Mouse (Mus musculus): ENCODE measurements around the gene Dcps. TPM values are rescaled to one million over a fixed set of nuclear protein-coding genes. Genes with fewer than 3 reads are reported as not detected.

Gene Dcps
- polyA plus RNA-seq, 1 experiment from 2014 or later = 26.1 TPM

DNA sequence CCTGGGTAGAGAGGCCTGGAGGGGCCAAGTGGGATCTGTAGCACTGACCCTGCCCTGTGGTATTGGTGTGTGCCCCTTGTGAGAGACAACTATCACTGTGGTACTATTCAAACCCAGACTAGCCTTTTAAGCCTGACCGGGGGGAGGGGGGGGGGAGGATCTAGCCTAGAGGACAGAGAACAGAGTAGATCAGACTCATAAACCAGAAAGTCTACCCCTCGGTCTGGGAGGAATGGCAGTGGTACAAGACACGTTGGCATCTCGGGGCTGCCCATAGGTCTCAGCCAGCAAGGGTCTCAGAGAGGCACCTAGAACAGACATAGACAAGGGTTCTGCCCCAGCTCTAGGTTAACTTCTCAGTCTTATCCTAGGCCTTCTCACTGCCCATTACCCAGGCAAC lies 60.1 kb downstream of the Dcps start:
- H3K9me3 ChIP-seq (ENCODE audit: control insufficient read depth) = no peaks in the 10 kb centered on the region
- WGBS = 25% methylated on average over 4 of the region's 4 CpGs
- peaks cover 5% of the 10 kb centered on the region for H3K4me1 ChIP-seq (replicated peaks; ENCODE audit: control insufficient read depth, insufficient read depth, low read length)
- peak overlapping the region; percentile 85; the same call in 1 of the 2 replicates for H3K27ac ChIP-seq (ENCODE audit: low read depth, low read length)
- H3K36me3 ChIP-seq (ENCODE audit: control insufficient read depth, insufficient read depth) = peaks cover 10% of the 10 kb centered on the region; the same call in 1 of the 2 replicates
- TF ChIP-seq CTCF (IDR thresholded peaks at IDR 0.05; ENCODE audit: low read depth) = no peak
- peak overlapping the region; percentile 72 for H3K9ac ChIP-seq (ENCODE audit: low read depth, low read length)
- peak overlapping the region; percentile 94 for H3K4me2 ChIP-seq (replicated peaks; ENCODE audit: low read depth)
- no peak for ATAC-seq
- no peaks in the 10 kb centered on the region for H3K27me3 ChIP-seq (replicated peaks; ENCODE audit: control insufficient read depth, insufficient read depth, low read length)
- H3K4me3 ChIP-seq (ENCODE audit: low read depth, low read length) = peak overlapping the region; percentile 78

DNA sequence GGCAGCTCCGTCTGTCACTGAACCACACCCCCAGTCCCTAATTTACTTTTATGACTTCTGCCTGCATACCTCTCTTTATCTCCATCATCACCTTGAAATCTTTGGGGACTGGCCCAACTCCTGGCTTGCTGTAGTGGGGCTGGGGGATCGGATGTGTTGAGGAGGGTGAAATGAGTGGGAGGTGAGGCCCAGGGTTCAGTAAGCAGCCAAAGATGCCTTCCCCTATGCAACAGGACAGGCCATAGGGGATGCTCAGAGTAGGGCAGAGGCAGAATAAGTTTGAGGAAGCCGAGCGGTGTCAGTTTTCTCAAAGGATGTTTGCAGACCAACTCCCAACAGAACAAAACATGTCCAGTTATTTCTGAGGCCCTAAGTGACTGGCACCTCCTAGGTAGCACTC lies 60.6 kb downstream of the Dcps start:
- Histone ChIP-seq H3K9me3 (ENCODE audit: control insufficient read depth) (no peaks in the 10 kb centered on the region), H3K9ac (ENCODE audit: low read depth, low read length) (no peak overlapping the region), H3K4me3 (ENCODE audit: low read depth, low read length) (peak overlapping the region; percentile 78), H3K36me3 (ENCODE audit: control insufficient read depth, insufficient read depth) (peaks cover 8% of the 10 kb centered on the region; the same call in 1 of the 2 replicates), H3K27ac (ENCODE audit: low read depth, low read length) (no peak overlapping the region), H3K4me1 (replicated peaks; ENCODE audit: control insufficient read depth, insufficient read depth, low read length) (peaks cover 5% of the 10 kb centered on the region), H3K4me2 (replicated peaks; ENCODE audit: low read depth) (peak overlapping the region; percentile 94), H3K27me3 (replicated peaks; ENCODE audit: control insufficient read depth, insufficient read depth, low read length) (no peaks in the 10 kb centered on the region)
- WGBS = 60% methylated on average over 3 of the region's 4 CpGs
- no peak for ATAC-seq
- TF ChIP-seq CTCF (IDR thresholded peaks at IDR 0.05; ENCODE audit: low read depth) = no peak

DNA sequence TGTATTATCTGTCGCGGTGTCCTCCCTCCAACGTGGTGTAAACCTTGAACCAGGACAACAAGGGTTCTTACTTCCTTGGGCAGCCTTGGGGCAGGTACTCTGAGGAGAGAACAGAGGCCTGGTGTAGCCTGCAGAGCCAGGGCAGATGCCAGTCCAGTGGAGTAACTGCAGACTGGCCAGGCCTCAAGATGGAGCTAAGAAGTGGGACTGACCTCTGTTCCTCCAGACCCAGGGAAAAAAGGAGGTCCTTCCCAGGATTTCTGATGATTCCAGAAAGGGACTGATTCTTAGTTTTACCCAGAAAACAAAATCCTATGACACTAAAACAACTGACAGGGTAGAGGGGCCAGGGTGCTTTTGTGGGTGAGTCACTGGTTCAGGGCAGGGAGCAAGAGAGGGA lies 61.6 kb downstream of the Dcps start:
- TF ChIP-seq CTCF (IDR thresholded peaks at IDR 0.05; ENCODE audit: low read depth) = no peak
- no peak for ATAC-seq
- peaks cover 5% of the 10 kb centered on the region for H3K4me1 ChIP-seq (replicated peaks; ENCODE audit: control insufficient read depth, insufficient read depth, low read length)
- no peak overlapping the region for H3K4me3 ChIP-seq (ENCODE audit: low read depth, low read length)
- no peaks in the 10 kb centered on the region for H3K9me3 ChIP-seq (ENCODE audit: control insufficient read depth)
- peaks cover 6% of the 10 kb centered on the region; the same call in 1 of the 2 replicates for H3K36me3 ChIP-seq (ENCODE audit: control insufficient read depth, insufficient read depth)
- H3K27ac ChIP-seq (ENCODE audit: low read depth, low read length) = peak overlapping the region; percentile 16; the same call in 1 of the 2 replicates
- H3K9ac ChIP-seq (ENCODE audit: low read depth, low read length) = no peak overlapping the region
- H3K4me2 ChIP-seq (replicated peaks; ENCODE audit: low read depth) = peak overlapping the region; percentile 24; the same call in 1 of the 2 replicates
- no peaks in the 10 kb centered on the region for H3K27me3 ChIP-seq (replicated peaks; ENCODE audit: control insufficient read depth, insufficient read depth, low read length)
- 63% methylated on average over 3 of the region's 3 CpGs for WGBS

DNA sequence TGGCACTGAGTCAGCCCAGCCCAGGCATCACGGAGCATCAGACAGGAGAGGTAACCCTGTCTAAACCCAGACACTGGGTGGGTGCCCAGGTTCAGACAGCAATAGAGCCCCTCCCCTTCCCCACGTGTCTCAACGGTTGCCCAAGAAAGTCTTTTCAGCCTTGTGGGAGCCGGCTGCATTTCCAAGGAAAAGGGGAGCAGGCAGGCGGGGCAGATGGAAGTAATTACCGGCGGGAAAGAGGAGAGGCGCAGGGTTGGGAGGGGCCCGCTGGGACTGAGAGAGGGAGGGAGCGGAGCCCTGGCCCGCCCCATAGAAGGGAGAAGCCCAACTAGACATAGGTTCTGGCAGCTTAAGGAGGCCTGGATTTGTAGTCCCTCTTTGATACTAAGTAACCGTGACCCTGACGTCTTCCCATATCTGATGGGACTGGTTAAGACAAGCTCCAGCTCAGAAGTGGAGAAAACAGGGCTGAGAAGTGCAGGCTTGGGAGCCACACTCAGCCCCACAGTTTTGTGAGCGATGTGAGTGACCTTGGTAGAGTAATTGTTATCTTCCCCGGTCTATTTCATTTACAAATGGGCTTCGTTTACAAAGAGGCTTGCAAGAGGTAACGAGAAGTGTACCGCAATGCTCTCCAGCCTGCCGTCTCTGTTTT lies 63.8 kb downstream of the Dcps start:
- peaks cover 10% of the 10 kb centered on the region for H3K4me1 ChIP-seq (replicated peaks; ENCODE audit: control insufficient read depth, insufficient read depth, low read length)

DNA sequence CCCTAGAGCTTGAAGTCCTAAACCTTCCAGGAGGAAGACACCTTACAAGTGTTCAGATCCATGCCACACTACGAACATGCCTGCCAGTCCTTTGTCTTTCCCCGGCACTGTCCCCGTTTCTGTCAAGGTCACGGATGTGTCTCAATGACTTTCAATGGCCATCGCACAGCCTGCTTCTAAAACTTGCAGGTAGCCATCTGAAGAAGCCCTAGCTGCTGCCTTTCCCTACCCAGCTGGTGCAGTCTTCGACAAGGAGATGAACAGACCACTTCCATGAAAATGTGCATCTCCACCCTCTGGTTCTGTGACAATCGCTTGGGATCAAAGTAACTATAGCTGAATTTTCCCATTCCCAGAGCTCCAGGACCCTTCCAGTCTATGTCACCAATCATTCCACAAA lies 64.4 kb downstream of the Dcps start:
- no peak overlapping the region for H3K4me3 ChIP-seq (ENCODE audit: low read depth, low read length)
- ATAC-seq = no peak
- H3K27ac ChIP-seq (ENCODE audit: low read depth, low read length) = peak overlapping the region; percentile 36
- H3K4me2 ChIP-seq (replicated peaks; ENCODE audit: low read depth) = peak overlapping the region; percentile 18; the same call in 1 of the 2 replicates
- no peaks in the 10 kb centered on the region for H3K27me3 ChIP-seq (replicated peaks; ENCODE audit: control insufficient read depth, insufficient read depth, low read length)
- no peak overlapping the region for H3K9ac ChIP-seq (ENCODE audit: low read depth, low read length)
- no peaks in the 10 kb centered on the region for H3K9me3 ChIP-seq (ENCODE audit: control insufficient read depth)
- WGBS = 75% methylated on average over 7 of the region's 7 CpGs
- TF ChIP-seq CTCF (IDR thresholded peaks at IDR 0.05; ENCODE audit: low read depth) = no peak
- H3K4me1 ChIP-seq (replicated peaks; ENCODE audit: control insufficient read depth, insufficient read depth, low read length) = peaks cover 11% of the 10 kb centered on the region
- 0 out of 2 replicates have a peak, but pooled peaks cover 6% of the 10 kb centered on the region for H3K36me3 ChIP-seq (ENCODE audit: control insufficient read depth, insufficient read depth)

More for the DNA sequence above, 63.8 kb downstream of the Dcps start:
- peak overlapping the region; percentile 18; the same call in 1 of the 2 replicates for H3K4me2 ChIP-seq (replicated peaks; ENCODE audit: low read depth)
- no peaks in the 10 kb centered on the region for H3K9me3 ChIP-seq (ENCODE audit: control insufficient read depth)
- 21% methylated on average over 19 of the region's 19 CpGs for WGBS
- H3K9ac ChIP-seq (ENCODE audit: low read depth, low read length) = no peak overlapping the region
- no peak overlapping the region for H3K4me3 ChIP-seq (ENCODE audit: low read depth, low read length)
- TF ChIP-seq CTCF (IDR thresholded peaks at IDR 0.05; ENCODE audit: low read depth) = no peak
- ATAC-seq = peak; percentile 44
- H3K27me3 ChIP-seq (replicated peaks; ENCODE audit: control insufficient read depth, insufficient read depth, low read length) = no peaks in the 10 kb centered on the region
- H3K36me3 ChIP-seq (ENCODE audit: control insufficient read depth, insufficient read depth) = 0 out of 2 replicates have a peak, but pooled peaks cover 6% of the 10 kb centered on the region
- peak overlapping the region; percentile 36 for H3K27ac ChIP-seq (ENCODE audit: low read depth, low read length)

DNA sequence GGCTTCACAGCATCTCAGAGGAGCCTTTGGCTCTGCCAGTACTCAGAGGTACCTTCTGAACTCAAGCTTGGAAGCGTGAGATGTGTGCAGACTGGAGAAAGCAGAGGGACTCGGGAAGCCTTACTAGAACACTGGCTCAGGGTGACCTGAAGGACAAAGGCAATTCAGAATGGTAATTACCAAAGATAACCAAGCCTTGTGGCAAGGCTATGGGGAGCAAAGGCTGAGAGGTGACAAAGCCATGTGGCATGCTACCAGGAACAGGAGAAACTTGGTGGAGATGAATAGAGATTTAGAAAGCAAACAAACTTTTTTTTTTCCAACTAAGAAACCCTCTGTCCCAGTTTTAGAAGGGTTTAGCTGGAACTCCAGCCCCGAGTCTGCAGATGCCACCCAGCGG lies 65.3 kb downstream of the Dcps start:
- Histone ChIP-seq H3K27me3 (replicated peaks; ENCODE audit: control insufficient read depth, insufficient read depth, low read length) (no peaks in the 10 kb centered on the region), H3K9ac (ENCODE audit: low read depth, low read length) (no peak overlapping the region), H3K4me1 (replicated peaks; ENCODE audit: control insufficient read depth, insufficient read depth, low read length) (peaks cover 14% of the 10 kb centered on the region), H3K4me3 (ENCODE audit: low read depth, low read length) (no peak overlapping the region), H3K36me3 (ENCODE audit: control insufficient read depth, insufficient read depth) (0 out of 2 replicates have a peak, but pooled peaks cover 6% of the 10 kb centered on the region), H3K27ac (ENCODE audit: low read depth, low read length) (peak overlapping the region; percentile 36), H3K9me3 (ENCODE audit: control insufficient read depth) (no peaks in the 10 kb centered on the region), H3K4me2 (replicated peaks; ENCODE audit: low read depth) (0 out of 2 replicates have a peak overlapping the region, but pooled peaks have one; percentile 6)
- 0 out of 2 replicates have a peak, but pooled peaks have one; percentile 17 for ATAC-seq
- WGBS = 46% methylated on average over 4 of the region's 4 CpGs
- no peak for TF ChIP-seq CTCF (IDR thresholded peaks at IDR 0.05; ENCODE audit: low read depth)

Data from intestine, postnatal 0 days (tissue).